Mouse (Mus musculus) MEL-GATA-1-ER (cell line): ENCODE measurements around the gene E030030I06Rik.
"Not testable (repeated sequence)": the region's sequence is repeated elsewhere in the genome, so short reads cannot be mapped to it uniquely, and the experiment has no call there.

Source experiments
- DNase-seq: peaks from one replicate; pipeline ENCODE4 v3.0.0-alpha.2; 2012; ENCODE audit warnings: low read depth; ENCODE audit errors: extremely low read depth

E030030I06Rik gene

DNA sequence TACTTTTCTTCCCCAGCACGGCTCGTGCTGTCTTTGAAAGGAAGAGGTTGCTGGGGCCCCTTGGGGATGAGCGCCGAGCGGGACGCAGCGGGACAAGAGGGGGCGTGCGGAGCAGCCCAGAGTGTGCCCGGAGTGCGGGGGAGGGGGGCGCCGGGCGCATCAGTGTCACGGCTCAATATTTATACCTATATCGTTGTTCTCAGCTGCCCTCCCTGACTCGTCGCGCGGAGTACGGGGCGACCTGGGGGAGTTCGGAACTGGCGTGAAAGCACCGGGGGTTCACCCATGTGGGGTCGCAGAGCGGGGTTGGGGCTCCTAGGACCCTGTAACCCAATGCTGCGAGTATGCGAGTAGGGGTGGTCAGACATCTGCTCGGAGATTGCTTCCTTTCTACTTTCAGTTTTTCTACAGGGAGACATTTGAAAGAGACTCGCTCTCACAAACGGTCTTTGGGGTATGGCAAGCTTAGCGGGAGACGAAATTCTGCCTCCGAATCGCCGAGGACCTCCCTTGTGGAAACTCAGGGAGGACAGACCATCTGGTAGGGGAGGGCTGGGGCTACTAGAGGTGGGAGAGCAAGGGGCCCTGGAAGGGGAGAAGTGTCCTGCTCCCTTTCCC lies at the start of gene E030030I06Rik:
Gene E030030I06Rik, minus strand, starts transcription at position 198 of the 618 bp plus-strand sequence.
- DNase-seq = no peak

DNA sequence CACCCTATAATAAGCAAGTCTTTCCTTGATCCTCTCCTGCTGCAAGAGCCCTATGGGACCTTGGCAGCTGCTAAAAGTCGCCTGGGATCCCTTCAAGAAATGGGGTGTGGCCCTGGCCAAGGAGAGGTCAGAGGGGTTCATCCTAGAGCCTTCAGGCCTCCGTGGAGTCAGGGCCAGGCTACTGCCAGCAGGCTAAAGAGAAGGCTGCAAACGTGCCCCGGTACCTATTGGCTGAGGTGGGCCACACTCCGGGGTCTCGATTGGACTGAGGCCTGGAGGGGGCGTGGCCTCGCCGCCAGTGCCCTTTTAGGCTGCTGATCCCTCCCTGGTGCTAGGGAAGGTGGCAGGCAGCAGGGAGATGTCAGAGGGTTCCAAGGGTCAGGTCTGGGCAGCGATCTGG lies 42.0 kb upstream of the E030030I06Rik start:
- not testable (repeated sequence) for DNase-seq

DNA sequence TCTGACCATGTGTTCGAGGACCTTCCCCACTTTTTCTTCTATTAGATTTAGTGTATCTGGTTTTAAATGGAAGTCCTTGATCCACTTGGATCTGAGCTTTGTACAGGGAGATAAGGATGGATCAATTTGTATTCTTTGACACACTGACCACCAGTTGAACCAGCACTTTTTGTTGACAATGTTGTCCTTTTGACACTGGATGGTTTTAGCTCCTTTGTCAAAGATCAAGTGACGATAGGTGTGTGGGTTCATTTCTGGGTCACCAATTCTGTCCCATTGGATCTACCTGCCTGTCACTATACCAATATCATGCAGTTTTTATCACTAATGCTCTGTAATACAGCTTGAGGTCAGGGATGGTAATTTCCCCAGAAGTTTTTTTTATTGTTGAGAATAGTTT lies 27.4 kb upstream of the E030030I06Rik start:
- not testable (repeated sequence) for DNase-seq

DNA sequence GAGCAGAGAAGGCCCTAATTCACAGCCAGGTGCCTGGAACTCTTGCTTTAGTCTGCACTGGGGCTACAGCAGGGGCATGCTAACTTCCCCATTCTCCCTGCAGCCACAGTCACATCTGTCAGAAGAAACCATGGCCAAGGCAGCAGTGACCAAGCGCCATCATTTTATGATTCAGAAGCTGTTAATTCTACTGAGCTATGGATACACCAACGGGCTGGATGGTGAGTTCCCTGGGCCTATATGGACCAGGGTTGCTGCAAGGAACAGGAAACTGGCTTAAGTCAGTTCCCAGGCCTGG lies 25.1 kb upstream of the E030030I06Rik start:
- DNase-seq = not testable (repeated sequence)

DNA sequence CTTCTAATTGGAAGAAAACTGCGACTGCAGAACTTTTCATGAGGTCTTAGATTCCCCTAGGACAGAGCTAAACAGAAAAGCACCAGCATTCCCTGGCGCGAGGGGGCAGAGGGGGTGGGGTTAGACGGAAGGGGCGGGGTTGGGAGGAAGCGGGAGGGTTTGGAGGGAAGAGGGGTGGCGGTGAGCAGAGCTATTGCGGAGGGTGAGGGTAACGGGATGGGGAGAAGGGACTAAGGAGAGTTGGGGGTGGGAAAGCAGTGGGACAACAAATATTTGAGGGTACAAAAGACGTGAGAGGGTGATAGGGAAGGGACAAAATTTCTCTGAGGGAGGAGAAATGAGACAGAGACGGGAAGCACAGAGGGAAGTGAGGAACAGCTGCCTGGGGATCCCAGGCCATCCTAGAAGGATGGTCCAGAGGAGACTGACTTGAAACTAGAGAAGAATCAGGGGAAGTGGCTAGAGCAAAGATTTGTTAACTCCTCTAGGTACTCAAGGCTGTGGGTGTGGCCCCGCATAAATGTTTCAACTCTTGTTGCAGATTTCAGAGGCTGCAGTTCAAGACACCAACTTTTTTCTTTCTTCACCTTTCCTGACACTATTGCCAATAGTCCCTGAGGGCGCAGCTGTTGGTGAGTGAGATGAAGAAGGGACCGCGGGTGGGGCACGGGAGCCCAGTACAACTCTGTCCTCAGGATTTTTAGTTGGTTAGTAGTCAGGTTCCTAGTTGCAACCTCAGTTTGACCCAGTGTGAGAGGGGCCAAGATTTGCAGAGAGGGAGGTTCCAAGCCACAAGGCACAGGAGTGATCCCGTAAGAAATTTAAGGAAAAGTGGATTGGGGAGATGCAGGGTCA lies 24.5 kb upstream of the E030030I06Rik start:
- DNase-seq = not testable (repeated sequence)

DNA sequence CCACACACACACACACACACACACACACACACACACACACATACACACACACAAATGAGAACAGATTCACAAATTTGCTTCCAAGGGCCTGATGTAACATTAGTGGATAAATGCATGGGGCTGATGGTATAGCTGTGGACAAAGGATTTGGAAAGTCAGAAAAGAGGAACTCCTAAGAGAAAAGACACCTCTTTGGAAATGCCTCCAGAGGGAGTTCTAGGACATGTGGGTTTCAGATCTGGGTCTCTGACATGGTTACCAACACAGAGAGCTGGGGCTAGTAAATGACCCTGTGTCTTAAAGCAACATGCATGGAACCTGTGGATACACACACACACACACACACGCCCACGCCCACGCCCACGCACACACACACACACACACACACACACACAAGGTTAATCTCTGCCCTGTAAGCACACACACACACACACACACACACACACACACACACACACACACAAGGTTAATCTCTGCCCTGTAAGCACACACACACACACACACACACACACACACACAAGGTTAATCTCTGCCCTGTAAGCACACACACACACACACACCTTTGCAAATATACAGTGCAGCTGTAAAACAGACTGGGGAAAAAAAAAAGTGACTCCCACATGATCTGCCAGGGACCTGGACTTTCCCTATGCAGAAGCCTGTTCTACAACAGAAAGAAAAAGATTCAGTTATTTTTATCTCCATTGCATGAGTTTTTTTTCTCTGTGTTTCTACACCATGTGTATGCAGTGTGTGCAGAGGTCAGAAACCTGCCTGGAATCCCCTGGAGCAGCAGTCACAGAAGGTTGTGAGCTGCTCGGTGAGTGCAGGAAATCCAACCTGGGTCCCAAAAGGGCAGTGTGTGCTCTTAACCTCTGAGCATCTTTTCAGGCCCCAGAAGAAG lies 23.6 kb upstream of the E030030I06Rik start:
- not testable (repeated sequence) for DNase-seq

DNA sequence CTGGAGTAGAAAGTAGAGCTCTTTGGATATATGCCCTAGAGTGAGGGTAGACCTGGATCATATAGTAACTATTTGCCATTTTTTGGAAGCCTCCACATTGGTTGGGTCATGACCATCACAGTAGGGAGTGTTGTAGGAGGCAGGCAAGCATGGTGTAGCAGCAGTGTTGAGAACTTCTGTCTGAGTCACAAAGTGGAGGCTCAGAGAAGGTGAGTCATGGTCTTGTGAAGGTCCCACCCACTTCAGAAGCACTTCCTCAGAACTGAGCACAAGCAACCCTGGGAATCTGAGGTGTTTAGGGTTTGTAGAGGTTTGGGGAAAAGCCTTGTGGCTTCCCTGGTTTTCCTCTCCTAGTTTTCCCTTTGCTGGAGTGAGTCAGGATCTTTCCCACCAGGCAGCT lies 20.0 kb upstream of the E030030I06Rik start:
- DNase-seq = not testable (repeated sequence)

DNA sequence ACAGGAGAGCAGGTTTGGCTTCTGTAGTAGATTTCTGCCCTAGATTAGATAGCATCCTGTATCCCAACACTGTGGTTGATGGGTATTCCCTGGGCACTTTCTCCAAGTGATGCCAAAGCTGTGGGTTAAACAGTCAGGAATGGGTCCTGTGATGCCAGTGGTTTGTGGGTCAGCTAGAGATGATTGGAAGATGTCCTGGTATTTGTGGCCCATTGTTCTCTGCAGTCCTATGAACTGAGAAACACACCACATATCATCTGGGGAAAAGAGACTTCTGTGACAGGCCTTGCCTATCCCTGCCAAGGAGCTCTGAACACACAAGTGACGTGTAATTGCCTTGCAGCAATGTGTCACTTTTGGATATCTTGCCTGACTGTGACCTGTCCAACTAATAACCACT lies 18.0 kb upstream of the E030030I06Rik start:
- not testable (repeated sequence) for DNase-seq

DNA sequence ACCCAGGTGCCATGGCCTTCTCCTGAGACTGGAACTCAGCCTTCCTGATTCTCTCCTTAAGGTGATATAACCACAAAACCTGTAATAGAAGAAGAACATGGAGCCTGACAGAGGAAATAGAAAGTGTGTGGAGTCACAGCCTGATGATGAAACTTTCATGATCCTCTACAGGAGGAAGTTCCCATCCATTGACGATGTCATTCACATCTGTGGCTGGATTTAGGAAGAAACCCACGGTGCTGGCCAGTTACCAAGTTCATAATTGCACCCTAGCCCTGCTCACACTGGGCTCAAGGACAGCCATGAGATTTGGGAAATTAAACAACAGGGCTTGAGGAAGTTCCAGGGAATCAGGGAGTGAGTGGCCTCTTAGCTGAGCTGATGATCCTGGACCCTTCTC lies 17.0 kb upstream of the E030030I06Rik start:
- not testable (repeated sequence) for DNase-seq

DNA sequence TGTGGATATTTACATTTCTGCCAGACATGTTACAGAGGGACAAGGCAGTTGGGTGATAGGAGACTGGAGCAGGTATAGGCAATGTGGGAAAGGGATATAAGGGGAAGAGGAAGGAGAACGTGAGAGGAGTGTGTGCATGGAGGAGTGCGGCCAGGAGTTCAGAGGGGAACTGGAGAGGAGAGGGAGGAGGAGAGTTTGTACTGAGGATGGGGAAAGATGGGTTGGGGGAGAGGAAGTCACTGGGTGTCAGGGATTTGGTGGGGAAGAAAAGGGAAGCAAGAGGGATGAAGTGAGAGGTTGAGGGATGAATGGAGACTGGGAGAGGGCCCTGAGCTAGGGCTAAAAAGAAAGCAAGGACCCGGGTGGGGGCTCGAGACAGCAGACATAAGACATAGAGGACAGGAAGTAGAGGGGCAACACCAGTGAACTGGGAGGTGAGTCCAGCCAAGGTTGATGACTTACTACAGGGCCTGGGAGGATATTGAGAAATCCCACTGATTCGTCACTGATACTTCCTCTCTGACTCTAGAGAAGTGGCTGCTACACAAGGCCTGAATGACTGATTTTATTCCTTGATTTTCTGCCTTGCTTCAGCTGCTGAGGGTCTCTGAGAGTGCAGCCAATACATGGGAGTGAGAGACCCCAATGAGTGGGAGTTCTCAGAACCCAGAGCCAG lies 16.4 kb upstream of the E030030I06Rik start:
- not testable (repeated sequence) for DNase-seq

DNA sequence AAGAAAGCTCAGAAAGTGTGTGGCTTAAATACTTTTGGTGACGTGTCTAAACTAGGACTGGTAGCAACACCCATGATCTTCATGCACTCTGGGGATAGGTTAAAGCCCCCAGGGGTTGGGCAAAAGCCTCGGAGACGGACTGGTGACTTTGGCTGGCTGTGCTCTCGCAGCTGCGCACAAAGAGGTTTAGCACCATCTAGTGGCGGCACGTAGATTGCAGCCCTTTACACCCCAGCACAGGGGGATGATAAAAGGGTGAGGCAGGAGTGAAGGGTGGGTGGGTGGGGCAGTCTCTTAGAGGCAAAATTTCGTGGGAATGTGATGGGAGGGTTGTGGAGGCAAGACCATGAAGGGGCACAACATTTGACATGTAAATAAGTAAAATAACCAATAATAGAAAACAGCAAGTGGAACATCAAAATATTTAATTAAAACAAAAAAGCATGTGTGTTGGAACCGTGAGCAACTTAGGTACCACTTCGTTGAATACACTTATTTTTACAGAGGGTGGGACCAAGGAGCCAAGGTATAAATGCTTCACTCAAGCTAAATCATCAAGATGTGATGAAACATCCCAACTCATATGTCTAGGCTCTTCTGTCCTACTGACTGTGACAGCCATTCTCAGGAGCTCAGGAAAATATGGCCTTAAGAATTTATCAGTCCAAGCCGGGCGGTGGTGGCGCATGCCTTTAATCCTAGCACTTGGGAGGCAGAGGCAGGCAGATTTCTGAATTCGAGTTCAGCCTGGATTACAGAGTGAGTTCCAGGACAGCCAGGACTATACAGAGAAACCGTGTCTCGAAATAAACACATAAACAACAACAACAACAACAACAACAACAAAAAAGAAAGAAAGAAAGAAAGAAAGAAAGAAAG lies 14.9 kb upstream of the E030030I06Rik start:
- not testable (repeated sequence) for DNase-seq

DNA sequence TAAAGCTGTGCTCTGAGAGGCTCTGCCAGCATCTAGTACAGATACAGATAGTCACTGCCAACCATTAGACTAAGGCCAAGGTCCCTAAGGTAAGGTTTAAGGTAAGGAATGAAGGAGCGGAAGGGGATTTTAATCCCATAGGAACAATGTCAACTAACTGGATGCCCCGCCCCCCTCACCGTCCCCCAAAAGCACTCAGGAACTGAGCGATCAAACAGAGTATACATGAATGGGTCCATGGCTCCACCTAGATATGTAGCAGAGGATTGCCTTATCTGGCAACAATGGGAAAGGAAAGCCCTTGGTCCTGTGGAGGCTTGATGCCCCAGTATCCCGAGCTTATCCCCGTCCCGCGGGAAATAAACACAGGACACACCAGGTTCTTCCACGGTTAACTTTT lies 14.2 kb upstream of the E030030I06Rik start:
- not testable (repeated sequence) for DNase-seq

DNA sequence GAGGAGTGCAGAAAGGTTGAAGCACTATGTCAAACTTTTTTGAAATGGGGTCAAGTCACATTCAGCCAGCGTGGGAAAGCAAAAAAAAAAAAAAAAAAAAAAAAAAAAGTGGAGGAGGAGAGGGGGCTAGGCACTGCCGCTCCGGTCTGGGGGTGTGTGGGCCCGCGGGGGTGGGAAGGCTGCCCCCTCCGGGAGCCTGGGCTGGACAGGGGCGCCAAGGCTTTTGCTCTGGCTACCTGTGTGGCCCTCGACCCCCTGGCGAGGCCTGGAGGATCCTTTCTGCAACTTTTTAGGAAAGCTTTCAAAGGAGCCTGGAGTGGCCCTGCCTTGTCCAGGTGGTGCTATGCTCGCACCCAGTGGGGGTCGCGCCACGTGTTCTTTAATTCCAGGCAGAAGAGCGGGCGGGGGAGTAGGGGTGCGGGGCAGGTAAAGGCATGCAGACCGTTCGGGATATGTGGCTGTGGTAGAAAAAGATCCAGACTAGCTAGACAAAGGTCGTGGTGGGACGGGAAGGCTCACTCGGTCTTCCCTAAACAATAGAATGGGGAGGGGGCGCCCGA lies 10.6 kb upstream of the E030030I06Rik start:
- no peak for DNase-seq

DNA sequence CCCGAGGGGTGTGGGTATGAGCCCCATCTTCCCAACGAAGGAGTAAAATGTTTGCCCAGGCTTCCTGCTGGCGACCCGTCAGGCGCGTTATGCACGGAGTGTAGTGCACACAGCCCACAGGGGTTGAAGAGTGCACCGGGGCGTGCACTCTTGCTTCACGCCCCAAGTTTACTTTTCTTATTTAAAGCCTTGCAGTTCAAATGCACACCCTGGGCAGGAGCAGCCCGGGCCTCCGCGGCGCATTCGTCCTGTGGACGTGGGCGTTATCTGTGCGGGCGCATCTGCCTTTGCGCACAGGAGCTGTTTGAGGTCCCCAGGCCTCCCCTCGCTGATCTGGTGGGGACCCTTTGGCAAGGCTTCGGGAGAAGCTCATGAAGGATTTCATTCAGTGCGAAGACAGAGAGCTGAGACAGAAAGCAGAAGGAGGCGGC lies 10.1 kb upstream of the E030030I06Rik start:
- no peak for DNase-seq

DNA sequence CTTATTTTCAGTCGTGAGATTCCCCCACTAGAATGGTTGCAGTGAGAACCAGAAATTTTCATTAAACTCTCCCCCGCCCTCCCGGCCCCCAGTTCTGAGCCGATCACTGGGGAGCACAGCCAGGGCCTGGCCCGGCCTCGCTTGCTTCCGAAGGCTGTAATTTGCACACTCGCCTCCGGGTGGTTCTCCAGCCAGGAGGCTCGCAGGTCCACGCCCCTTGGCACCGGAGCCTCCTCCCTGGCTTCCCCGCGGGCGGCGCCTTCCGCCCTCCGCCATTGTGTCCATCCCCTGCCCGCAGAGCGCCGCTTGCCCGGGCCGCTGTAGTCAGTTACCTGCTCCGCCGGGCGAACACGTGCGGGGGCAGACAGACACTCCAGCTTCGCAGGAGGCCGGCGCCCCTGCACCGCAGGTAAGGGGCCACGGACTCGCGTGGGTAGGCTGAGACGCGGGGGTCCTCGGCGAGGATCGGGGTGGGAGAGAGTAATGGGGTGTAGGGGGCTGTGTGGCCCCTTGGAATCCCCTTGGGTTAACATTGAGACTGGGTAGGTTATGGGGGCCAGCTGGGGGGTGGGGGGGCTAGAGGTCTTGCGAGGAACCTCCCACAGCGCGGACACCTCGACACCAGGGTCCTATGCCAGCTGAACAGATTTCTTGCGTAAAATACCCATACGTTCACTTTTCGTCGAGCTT lies 9.4 kb upstream of the E030030I06Rik start, which contains the start of the genes Raet1e and H60b:
Gene Raet1e, plus strand, starts transcription at position 260 of the 690 bp plus-strand sequence.
Gene H60b, plus strand, starts transcription at position 277 of the 690 bp plus-strand sequence.
- DNase-seq = not testable (repeated sequence)

DNA sequence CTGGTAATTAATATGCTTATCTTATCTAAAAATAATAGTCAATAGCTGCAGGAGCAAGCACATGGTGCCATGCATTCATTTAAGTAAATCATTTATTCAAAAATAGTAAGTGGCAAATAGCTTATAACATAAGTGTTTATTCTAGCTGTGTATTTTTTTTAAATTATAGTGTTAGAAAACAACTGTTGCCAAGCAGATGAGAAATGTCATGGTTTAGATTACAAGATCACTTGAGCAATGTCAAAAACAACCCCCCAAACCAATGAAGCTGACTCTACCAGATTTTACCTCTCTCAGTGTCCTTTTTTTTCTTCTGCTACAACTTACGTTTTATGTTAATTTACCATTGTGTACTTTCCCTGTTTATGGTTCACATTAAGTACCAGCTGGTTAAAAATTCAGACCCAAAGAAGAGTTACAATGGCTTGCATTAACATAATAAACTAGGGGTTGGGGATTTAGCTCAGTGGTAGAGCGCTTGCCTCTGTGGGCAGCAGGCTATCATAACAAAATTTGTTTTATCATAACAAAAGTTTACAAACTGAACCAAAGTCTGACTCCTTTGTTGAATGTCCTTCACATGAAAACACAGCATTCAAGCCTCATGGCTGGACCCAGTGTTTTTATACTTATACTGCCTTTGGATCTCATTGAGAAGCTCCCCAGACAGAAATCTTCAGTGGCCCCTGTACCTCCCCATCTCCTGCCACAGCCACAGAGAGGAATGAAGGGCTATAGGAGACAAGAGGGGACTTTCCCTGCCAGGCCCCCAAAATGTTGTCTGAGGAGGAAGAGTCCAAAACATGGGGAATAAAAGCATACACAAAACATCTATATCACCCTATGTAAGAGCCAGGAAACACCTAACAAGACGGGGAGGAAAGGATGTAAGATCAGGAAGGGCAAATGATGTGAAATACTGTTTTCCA lies 6.1 kb upstream of the E030030I06Rik start:
- no peak for DNase-seq

DNA sequence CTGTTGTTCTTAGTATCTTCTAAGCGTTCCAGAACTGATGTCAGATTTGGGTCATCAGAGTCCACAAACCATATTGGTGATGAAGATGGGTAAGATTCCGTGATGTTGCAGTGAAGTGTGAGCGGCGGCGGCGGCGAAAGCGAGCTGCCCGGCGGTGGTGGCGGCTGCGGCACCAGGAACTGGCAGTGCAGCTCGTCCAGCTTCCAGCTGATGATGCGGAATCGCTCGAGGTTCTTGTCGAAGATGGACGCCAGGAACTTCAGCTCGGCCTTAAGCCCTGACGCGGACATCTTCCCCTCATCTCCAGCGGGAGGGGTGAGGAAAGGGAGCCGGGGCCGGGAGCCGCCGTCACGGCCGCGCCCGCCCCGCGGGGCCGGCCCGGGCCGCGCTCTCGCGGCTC lies 5.1 kb upstream of the E030030I06Rik start:
- not testable (repeated sequence) for DNase-seq

DNA sequence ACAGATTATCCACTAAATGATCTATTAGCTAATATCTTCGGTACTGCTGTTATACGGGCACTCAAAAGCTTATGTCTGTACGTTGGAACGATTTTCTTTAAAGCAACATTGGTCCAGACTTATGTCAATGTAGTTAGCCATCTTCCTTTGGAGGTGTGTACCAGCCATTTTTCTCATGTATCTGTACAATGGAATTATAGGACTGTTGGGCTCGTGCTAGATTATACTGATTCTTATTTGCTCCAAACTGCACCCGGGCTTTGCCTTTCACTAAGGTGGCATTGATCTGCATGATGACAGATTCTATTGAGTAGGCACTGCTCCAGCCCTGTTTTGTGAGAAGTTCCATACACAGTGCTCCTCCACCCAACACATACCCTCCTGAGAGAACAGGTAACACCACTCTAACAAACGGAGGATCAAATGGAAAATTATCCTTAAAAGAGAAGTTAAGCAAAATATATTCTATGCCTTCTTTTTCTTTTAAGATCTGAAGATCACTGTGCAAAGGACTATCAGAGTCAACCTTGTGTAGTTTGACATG lies 4.1 kb upstream of the E030030I06Rik start:
- DNase-seq = not testable (repeated sequence)
